Mouse (Mus musculus) ES-Bruce4 (cell line): Measurements from ENCODE around the gene Arl8a.
A peak's percentile ranks its signal among the peaks of the same experiment; 100 is the strongest.

Experiments used
- CTCF ChIP-seq: IDR thresholded peaks from one replicate; pipeline ENCODE4 v1.8.1; 2011; ENCODE audit warnings: low read depth, low read length
- EP300 ChIP-seq: IDR thresholded peaks from 2 replicates; pipeline ENCODE4 v1.6.1; 2011; ENCODE audit warnings: low read depth, low read length; ENCODE audit not compliant: insufficient read depth
- POLR2A ChIP-seq: IDR thresholded peaks from one replicate; pipeline ENCODE4 v1.8.1; 2011; ENCODE audit warnings: low read length; ENCODE audit not compliant: insufficient read depth

GRCm38 (mm10) chr1:135112661-135113060, 34.0 kb upstream of the Arl8a start:
- TF ChIP-seq CTCF (peak; percentile 93), POLR2A (no peak), EP300 (no peak)
